Comparison of ENCODE assay signal across 17 mouse cellular contexts in genomic region chr11:51597553-51597952, GRCm38 (mm10).
"Had no signal": no experiment of that assay in that cellular context is flagged by ENCODE, and none has a peak within 500 bp of the region (broad histone marks: within the 10 kb centered on the region; RNA-seq: fewer than 3 reads in every experiment).

No protein-coding gene starts in this region.

- ATAC-seq: lung, postnatal 0 days; midbrain, embryonic 13.5 days; midbrain, embryonic 15.5 days had no signal

- H3K4me2 ChIP-seq: lung, embryonic 15.5 days; midbrain, embryonic 13.5 days; midbrain, embryonic 15.5 days; neural tube, embryonic 12.5 days; stomach, embryonic 15.5 days had no signal

- H3K9ac ChIP-seq: liver, embryonic 14.5 days; lung, embryonic 15.5 days; midbrain, embryonic 13.5 days; midbrain, embryonic 15.5 days; neural tube, embryonic 12.5 days; stomach, embryonic 15.5 days had no signal

- H3K27me3 ChIP-seq: lung, embryonic 15.5 days; megakaryocyte, embryonic 14.5 days; midbrain, embryonic 13.5 days; midbrain, embryonic 15.5 days; neural tube, embryonic 12.5 days; stomach, embryonic 15.5 days had no signal

- H3K9me3 ChIP-seq: lung, embryonic 15.5 days; megakaryocyte, embryonic 14.5 days; midbrain, embryonic 13.5 days; midbrain, embryonic 15.5 days; neural tube, embryonic 12.5 days; stomach, embryonic 15.5 days had no signal

- DNase-seq: lung, adult 2 months; lung, postnatal 14 days; lung, postnatal 36 days; right cerebral cortex, postnatal 14 days; thymus, adult 2 months; thymus, postnatal 25 days; thymus, postnatal 4 days had no signal

- H3K4me3 ChIP-seq: lung, embryonic 15.5 days; megakaryocyte, embryonic 14.5 days; midbrain, embryonic 13.5 days; midbrain, embryonic 15.5 days; neural tube, embryonic 12.5 days; stomach, embryonic 15.5 days had no signal

- H3K27ac ChIP-seq: liver, embryonic 14.5 days; lung, embryonic 15.5 days; macrophage; midbrain, embryonic 13.5 days; midbrain, embryonic 15.5 days; neural tube, embryonic 12.5 days; stomach, embryonic 15.5 days; stomach, postnatal 0 days had no signal
